Mouse (Mus musculus) kidney, adult 2 months (tissue): ENCODE data around the gene Plpp3. TPM values are rescaled to one million over a fixed set of nuclear protein-coding genes. Genes with fewer than 3 reads are reported as not detected.

Source experiments
- DNase-seq: peaks from one replicate; pipeline ENCODE4 v3.0.0; 2021
- H3K27ac ChIP-seq: fragments of 200-500 bp; 2 replicates; pipeline ENCODE4 v1.5.1; 2012; ENCODE audit warnings: low read depth, low read length, control low read depth, inconsistent platforms; ENCODE audit not compliant: insufficient read depth
- H3K27me3 ChIP-seq: fragments of 200-500 bp; replicated peaks from 2 replicates; pipeline ENCODE4 v1.6.1; 2012; ENCODE audit warnings: mild to moderate bottlenecking, moderate library complexity, low read length, inconsistent platforms; ENCODE audit not compliant: control insufficient read depth, insufficient read depth
- H3K36me3 ChIP-seq: fragments of 200-500 bp; 2 replicates; pipeline ENCODE4 v1.6.1; 2012; ENCODE audit warnings: mild to moderate bottlenecking, moderate library complexity, low read length, inconsistent platforms; ENCODE audit not compliant: control insufficient read depth, insufficient read depth
- H3K4me1 ChIP-seq: fragments of 200-500 bp; 2 replicates; pipeline ENCODE4 v1.6.1; 2011; ENCODE audit warnings: low read length; ENCODE audit not compliant: control insufficient read depth, insufficient read depth
- H3K4me3 ChIP-seq: fragments of 200-500 bp; 2 replicates; pipeline ENCODE4 v1.5.1; 2011; ENCODE audit warnings: mild to moderate bottlenecking, low read depth, low read length, control low read depth; ENCODE audit not compliant: insufficient read depth
- CTCF ChIP-seq: fragments of 200-500 bp; conservative IDR thresholded peaks from 2 replicates; pipeline ENCODE4 v1.5.1; 2011; ENCODE audit warnings: low read depth, mild to moderate bottlenecking, control low read depth, low read length, moderate library complexity, mixed read lengths; ENCODE audit not compliant: insufficient read depth, insufficient read length
- POLR2A ChIP-seq: fragments of 200-500 bp; IDR thresholded peaks from one replicate; pipeline ENCODE4 v1.6.1; 2011; ENCODE audit warnings: low read depth, low read length, control low read depth
- WGBS: fragments of 180-500 bp; shearing (Covaris S2); methylation state at CpG from one replicate; pipeline ENCODE4 v1.1.7; 2018; 5-methylcytosine and 5-hydroxymethylcytosine counted together
- polyA plus RNA-seq: library from polyadenylated mRNA; depleted of rRNA; stranded (reverse); fragments of >200 nt; gene quantifications from 2 replicates; pipeline ENCODE4 v1.2.3, GENCODE M21; 2012

The Plpp3 gene
- polyA plus RNA-seq, 1 experiment = 77.7 TPM

- WGBS = 78% methylated on average over 11 of the region's 11 CpGs
- Histone ChIP-seq H3K4me1 (peaks cover 8% of the 10 kb centered on the region), H3K36me3 (no peaks in the 10 kb centered on the region), H3K27me3 (no peaks in the 10 kb centered on the region), H3K4me3 (no peak overlapping the region), H3K27ac (no peak overlapping the region)
- no peak for DNase-seq
- no peak for TF ChIP-seq CTCF
- no peak for TF ChIP-seq POLR2A
Measured at GRCm38 (mm10) chr4:105111770-105112169, 45.4 kb upstream of the Plpp3 start.

GRCm38 (mm10) chr4:105113042-105113441 is 44.1 kb upstream of the Plpp3 start:
- Histone ChIP-seq H3K27me3 (no peaks in the 10 kb centered on the region), H3K36me3 (no peaks in the 10 kb centered on the region), H3K4me1 (peaks cover 6% of the 10 kb centered on the region), H3K4me3 (no peak overlapping the region), H3K27ac (no peak overlapping the region)
- TF ChIP-seq POLR2A (no peak), CTCF (no peak)
- 87% methylated on average over 5 of the region's 5 CpGs for WGBS
- DNase-seq = no peak

- Histone ChIP-seq H3K36me3 (no peaks in the 10 kb centered on the region), H3K27ac (no peak overlapping the region), H3K4me3 (no peak overlapping the region), H3K4me1 (peaks cover 6% of the 10 kb centered on the region), H3K27me3 (no peaks in the 10 kb centered on the region)
- DNase-seq = no peak
- TF ChIP-seq CTCF (no peak), POLR2A (no peak)
- 85% methylated on average over 3 of the region's 3 CpGs for WGBS
Measured at GRCm38 (mm10) chr4:105113468-105113867, 43.7 kb upstream of the Plpp3 start.

- Histone ChIP-seq H3K27ac (no peak overlapping the region), H3K4me1 (no peaks in the 10 kb centered on the region), H3K4me3 (no peak overlapping the region), H3K36me3 (no peaks in the 10 kb centered on the region), H3K27me3 (no peaks in the 10 kb centered on the region)
- 84% methylated on average over 6 of the region's 6 CpGs for WGBS
- no peak for TF ChIP-seq POLR2A
- TF ChIP-seq CTCF = no peak
- no peak for DNase-seq
Measured at GRCm38 (mm10) chr4:105121081-105121480, 36.1 kb upstream of the Plpp3 start.

- Histone ChIP-seq H3K36me3 (no peaks in the 10 kb centered on the region), H3K4me1 (no peaks in the 10 kb centered on the region), H3K27ac (no peak overlapping the region), H3K4me3 (no peak overlapping the region), H3K27me3 (no peaks in the 10 kb centered on the region)
- DNase-seq = peak; percentile 83
- 43% methylated on average over 8 of the region's 8 CpGs for WGBS
- no peak for TF ChIP-seq POLR2A
- peak; percentile 81 for TF ChIP-seq CTCF
Measured at GRCm38 (mm10) chr4:105122429-105122828, 34.7 kb upstream of the Plpp3 start.

GRCm38 (mm10) chr4:105129212-105129611 is 27.9 kb upstream of the Plpp3 start:
- Histone ChIP-seq H3K36me3 (no peaks in the 10 kb centered on the region), H3K4me1 (peaks cover 3% of the 10 kb centered on the region; the same call in 1 of the 2 replicates), H3K4me3 (no peak overlapping the region), H3K27me3 (no peaks in the 10 kb centered on the region), H3K27ac (no peak overlapping the region)
- TF ChIP-seq POLR2A (no peak), CTCF (no peak)
- 32% methylated on average over 7 of the region's 7 CpGs for WGBS
- no peak for DNase-seq

- H3K27me3 ChIP-seq = no peaks in the 10 kb centered on the region
- H3K4me3 ChIP-seq = no peak overlapping the region
- no peak overlapping the region for H3K27ac ChIP-seq
- 82% methylated on average over 9 of the region's 9 CpGs for WGBS
- peaks cover 3% of the 10 kb centered on the region; the same call in 1 of the 2 replicates for H3K4me1 ChIP-seq
- no peaks in the 10 kb centered on the region for H3K36me3 ChIP-seq
- no peak for TF ChIP-seq CTCF
- TF ChIP-seq POLR2A = no peak
- DNase-seq = no peak
Measured at GRCm38 (mm10) chr4:105131756-105132314, 25.3 kb upstream of the Plpp3 start.
